In the genomic region with DNA sequence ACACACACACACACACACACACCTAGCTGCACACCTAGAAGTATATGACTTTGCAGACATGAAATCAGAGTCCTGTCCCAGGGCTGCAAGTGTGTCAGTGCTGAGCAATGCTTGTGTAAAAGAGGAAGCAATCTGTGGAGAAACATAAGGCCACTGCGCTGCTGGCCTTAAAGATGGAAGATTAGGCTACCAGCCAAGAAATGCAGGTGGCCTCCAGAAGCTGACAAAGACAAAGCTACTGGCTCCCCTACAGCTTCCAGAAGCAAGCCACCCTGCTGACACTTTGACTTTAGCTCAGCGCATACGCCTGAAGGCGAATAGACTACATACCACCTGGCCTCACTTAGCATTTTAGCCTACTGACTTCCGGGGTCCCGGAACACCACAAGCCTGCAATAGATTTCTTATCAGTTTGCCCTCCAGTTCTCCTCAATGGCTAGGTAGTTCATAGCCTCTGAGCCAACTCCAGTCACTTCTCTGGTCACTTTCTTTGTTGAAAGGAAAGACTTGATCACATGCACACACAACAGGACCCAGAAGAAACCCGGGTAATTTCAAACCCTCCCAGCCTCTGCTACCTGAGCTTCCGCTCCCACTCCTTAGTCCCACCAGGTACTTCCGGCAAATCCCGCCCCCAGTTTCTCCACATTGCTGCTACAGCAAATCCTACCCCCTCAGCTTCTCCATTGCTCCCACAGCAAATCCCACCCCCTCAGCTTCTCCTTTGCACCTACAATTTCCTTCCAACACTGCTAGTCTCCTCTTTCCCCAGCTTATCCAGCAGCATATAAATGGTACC, we compare ENCODE assay signal across 9 mouse cellular contexts. TPM values are rescaled to one million over a fixed set of nuclear protein-coding genes. Genes with fewer than 3 reads are reported as not detected.
DNase-seq lines count a peak whose midpoint lies in the region; ATAC-seq and TF ChIP-seq lines count a peak whose summit lies in the region.
"Had no signal": no experiment of that assay in that cellular context is flagged by ENCODE, and none has a peak within 500 bp of the region (broad histone marks: within the 10 kb centered on the region; RNA-seq: fewer than 3 reads in every experiment).

No protein-coding gene starts in this region.

- peak overlapping the region; percentile 55 for H3K27ac ChIP-seq in kidney, adult 2 months (ENCODE audit: insufficient read depth, low read depth, low read length)
- H3K27ac ChIP-seq in ES-Bruce4 (ENCODE audit: insufficient read depth, low read length): peak overlapping the region; percentile 96
- no peak overlapping the region for H3K27ac ChIP-seq in limb, embryonic 14.5 days (replicated peaks; ENCODE audit: low read depth, low read length)
- H3K27ac ChIP-seq: embryonic facial prominence, embryonic 12.5 days had no signal

- H3K36me3 ChIP-seq in kidney, adult 2 months (ENCODE audit: control insufficient read depth, insufficient read depth, low read length): no peaks in the 10 kb centered on the region
- no peaks in the 10 kb centered on the region for H3K36me3 ChIP-seq in ES-Bruce4 (ENCODE audit: control insufficient read depth, insufficient read depth, low read length, poor library complexity, severe bottlenecking)
- no peaks in the 10 kb centered on the region for H3K36me3 ChIP-seq in limb, embryonic 14.5 days (ENCODE audit: control insufficient read depth, insufficient read depth, low read length)
- H3K36me3 ChIP-seq: embryonic facial prominence, embryonic 12.5 days had no signal

- peak; percentile 30 for DNase-seq in kidney, adult 2 months
- no peak for DNase-seq in kidney, postnatal 36 days
- peak; percentile 42 to 45 for DNase-seq in cerebellum, adult 18-20 months
- DNase-seq in limb, embryonic 14.5 days (ENCODE audit: low spot score): peak; percentile 51
- no peak for DNase-seq in natural killer cell, adult 2 months (ENCODE audit: low spot score in 2 of 2)
- DNase-seq in frontal cortex, adult 2 months (ENCODE audit: extremely low spot score in 1 of 2, low spot score in 1 of 2): no peak
- DNase-seq in spleen, adult 12 weeks (ENCODE audit: low spot score): no peak

- ATAC-seq in limb, embryonic 14.5 days (ENCODE audit: low FRiP score, low read depth): no peak

- TF ChIP-seq EP300 in ES-Bruce4 (IDR thresholded peaks at IDR 0.05; ENCODE audit: insufficient read depth, low read depth, low read length): peak; percentile 98

- 52% methylated on average over 10 of the region's 10 CpGs for WGBS in kidney, adult 2 months
- 39% methylated on average over 10 of the region's 10 CpGs for WGBS in limb, embryonic 14.5 days

- no peak for TF ChIP-seq CTCF in kidney, adult 2 months (conservative IDR thresholded peaks at IDR 0.05; ENCODE audit: insufficient read depth, insufficient read length, low read depth, low read length)
- no peak for TF ChIP-seq CTCF in ES-Bruce4 (IDR thresholded peaks at IDR 0.05; ENCODE audit: low read depth, low read length)

- H3K4me2 ChIP-seq in limb, embryonic 14.5 days (replicated peaks; ENCODE audit: low read depth, low read length, severe bottlenecking): no peak overlapping the region
- H3K4me2 ChIP-seq: embryonic facial prominence, embryonic 12.5 days had no signal

- H3K9me3 ChIP-seq in ES-Bruce4 (replicated peaks; ENCODE audit: control insufficient read depth, insufficient read depth, low read length, poor library complexity, severe bottlenecking): no peaks in the 10 kb centered on the region
- H3K9me3 ChIP-seq in limb, embryonic 14.5 days (ENCODE audit: control insufficient read depth, low read length): no peaks in the 10 kb centered on the region
- H3K9me3 ChIP-seq: embryonic facial prominence, embryonic 12.5 days had no signal

- TF ChIP-seq POLR2A in kidney, adult 2 months (IDR thresholded peaks at IDR 0.05; ENCODE audit: low read depth, low read length): no peak
- no peak for TF ChIP-seq POLR2A in ES-Bruce4 (IDR thresholded peaks at IDR 0.05; ENCODE audit: insufficient read depth, low read length)
- TF ChIP-seq POLR2A in limb, embryonic 14.5 days (IDR thresholded peaks at IDR 0.05; ENCODE audit: borderline replicate concordance, extremely low read depth, insufficient read depth, insufficient read length): no peak

- no peak overlapping the region for H3K4me3 ChIP-seq in kidney, adult 2 months (ENCODE audit: insufficient read depth, low read depth, low read length)
- peak overlapping the region; percentile 15; the same call in 1 of the 2 replicates for H3K4me3 ChIP-seq in ES-Bruce4 (ENCODE audit: low read depth, low read length)
- no peak overlapping the region for H3K4me3 ChIP-seq in limb, embryonic 14.5 days (replicated peaks; ENCODE audit: low read length)
- H3K4me3 ChIP-seq: embryonic facial prominence, embryonic 12.5 days had no signal

- no peaks in the 10 kb centered on the region for H3K27me3 ChIP-seq in kidney, adult 2 months (replicated peaks; ENCODE audit: control insufficient read depth, insufficient read depth, low read length)
- H3K27me3 ChIP-seq in ES-Bruce4 (ENCODE audit: control insufficient read depth, insufficient read depth, low read length, poor library complexity, severe bottlenecking): no peaks in the 10 kb centered on the region
- no peaks in the 10 kb centered on the region for H3K27me3 ChIP-seq in limb, embryonic 14.5 days (ENCODE audit: control insufficient read depth, insufficient read depth, low read length)
- H3K27me3 ChIP-seq: embryonic facial prominence, embryonic 12.5 days had no signal

- H3K4me1 ChIP-seq in kidney, adult 2 months (ENCODE audit: control insufficient read depth, insufficient read depth, low read length): no peaks in the 10 kb centered on the region
- peaks cover 4% of the 10 kb centered on the region for H3K4me1 ChIP-seq in ES-Bruce4 (ENCODE audit: control insufficient read depth, insufficient read depth, low read length)
- H3K4me1 ChIP-seq in limb, embryonic 14.5 days (ENCODE audit: control insufficient read depth, insufficient read depth, low read length): no peaks in the 10 kb centered on the region; the same call in 1 of the 2 replicates
- H3K4me1 ChIP-seq: embryonic facial prominence, embryonic 12.5 days had no signal

- 0 out of 2 replicates have a peak overlapping the region, but pooled peaks have one; percentile 25 for H3K9ac ChIP-seq in ES-Bruce4 (ENCODE audit: low read depth, poor library complexity, severe bottlenecking)
- no peak overlapping the region for H3K9ac ChIP-seq in limb, embryonic 14.5 days (ENCODE audit: low read depth, low read length, severe bottlenecking)
- H3K9ac ChIP-seq: embryonic facial prominence, embryonic 12.5 days had no signal

RNA-seq across cellular contexts. Expression of gene G3bp2, which starts 23.0 kb away (rescaled TPM):
- polyA plus RNA-seq in kidney, adult 2 months (2012; rRNA removed): 15.1 and 20.6 TPM in 2 replicates
- 203 and 213 TPM in 2 replicates for polyA plus RNA-seq in ES-Bruce4 (2011; ENCODE audit: insufficient read depth, insufficient read length, low read depth, missing spikeins)
- 54.0 and 62.3 TPM in 2 replicates for polyA plus RNA-seq in limb, embryonic 14.5 days (2012; rRNA removed)
- polyA plus RNA-seq in limb, embryonic 14.5 days (2014; fragmentation: Nextera tagmentation; extraction: Ambion mirVana): 145 and 147 TPM in 2 replicates
- 117 and 131 TPM in 2 replicates for polyA plus RNA-seq in frontal cortex, adult 2 months (2012; rRNA removed)

RNA-seq across cellular contexts. Expression of gene Uso1, which starts 31.2 kb away (rescaled TPM):
- polyA plus RNA-seq in kidney, adult 2 months (2012; rRNA removed): 23.0 and 28.7 TPM in 2 replicates
- polyA plus RNA-seq in ES-Bruce4 (2011; ENCODE audit: insufficient read depth, insufficient read length, low read depth, missing spikeins): 66.0 and 72.8 TPM in 2 replicates
- 42.9 and 54.6 TPM in 2 replicates for polyA plus RNA-seq in limb, embryonic 14.5 days (2012; rRNA removed)
- 42.0 and 43.0 TPM in 2 replicates for polyA plus RNA-seq in limb, embryonic 14.5 days (2014; fragmentation: Nextera tagmentation; extraction: Ambion mirVana)
- 50.2 and 50.7 TPM in 2 replicates for polyA plus RNA-seq in frontal cortex, adult 2 months (2012; rRNA removed)

Comparison
In these comparisons a context has a peak if more than half of its experiments do, and no peak if none do; other contexts are left out.
1. DNase-seq: peak in kidney, adult 2 months (single experiment), cerebellum, adult 18-20 months (2 of 2) and limb, embryonic 14.5 days (single experiment); none in kidney, postnatal 36 days (0 of 2), natural killer cell, adult 2 months (0 of 2), frontal cortex, adult 2 months (0 of 2) and spleen, adult 12 weeks (single experiment).